Mouse (Mus musculus): ENCODE results near the gene Scd1.
A peak's percentile ranks its signal among the peaks of the same experiment; 100 is the strongest.
"Not testable (repeated sequence)": the region's sequence is repeated elsewhere in the genome, so short reads cannot be mapped to it uniquely, and the experiment has no call there.

The Scd1 gene

GRCm38 (mm10) chr19:44396742-44397141 is 10.9 kb downstream of the Scd1 start:
- no peak for DNase-seq

- peak; percentile 28 for DNase-seq
Measured at GRCm38 (mm10) chr19:44394972-44395371, 12.7 kb downstream of the Scd1 start.

- no peak for DNase-seq
Measured at GRCm38 (mm10) chr19:44393962-44394422, 13.7 kb downstream of the Scd1 start.

GRCm38 (mm10) chr19:44392339-44393009 is 15.2 kb downstream of the Scd1 start:
- no peak for DNase-seq

- DNase-seq: no peak
Measured at GRCm38 (mm10) chr19:44391856-44392255, 15.8 kb downstream of the Scd1 start.

GRCm38 (mm10) chr19:44389507-44389906 is 18.2 kb downstream of the Scd1 start:
- DNase-seq: peak; percentile 30

- DNase-seq: peak; percentile 93
Measured at GRCm38 (mm10) chr19:44388475-44389428, 18.9 kb downstream of the Scd1 start.

- DNase-seq: no peak
Measured at GRCm38 (mm10) chr19:44387746-44388474, 19.8 kb downstream of the Scd1 start.

- peak; percentile 26 for DNase-seq
Measured at GRCm38 (mm10) chr19:44387089-44387671, 20.5 kb downstream of the Scd1 start.

GRCm38 (mm10) chr19:44385887-44386498 is 21.7 kb downstream of the Scd1 start:
- DNase-seq: no peak

- DNase-seq: no peak
Measured at GRCm38 (mm10) chr19:44382682-44383321, 24.9 kb downstream of the Scd1 start.

GRCm38 (mm10) chr19:44380065-44380464 is 27.6 kb downstream of the Scd1 start:
- DNase-seq: no peak

GRCm38 (mm10) chr19:44379090-44379489 is 28.6 kb downstream of the Scd1 start:
- no peak for DNase-seq

GRCm38 (mm10) chr19:44377629-44378375 is 29.9 kb downstream of the Scd1 start:
- no peak for DNase-seq

- DNase-seq: no peak
Measured at GRCm38 (mm10) chr19:44376511-44376951, 31.1 kb downstream of the Scd1 start.

GRCm38 (mm10) chr19:44372969-44373368 is 34.7 kb downstream of the Scd1 start:
- DNase-seq: peak; percentile 92

- DNase-seq: no peak
Measured at GRCm38 (mm10) chr19:44370231-44370630, 37.4 kb downstream of the Scd1 start.

- DNase-seq: no peak
Measured at GRCm38 (mm10) chr19:44369371-44369770, 38.3 kb downstream of the Scd1 start.

GRCm38 (mm10) chr19:44367076-44367475 is 40.6 kb downstream of the Scd1 start:
- DNase-seq: not testable (repeated sequence)

- no peak for DNase-seq
Measured at GRCm38 (mm10) chr19:44365733-44366132, 41.9 kb downstream of the Scd1 start.

GRCm38 (mm10) chr19:44364029-44364428 is 43.6 kb downstream of the Scd1 start:
- DNase-seq: no peak

Data from cerebellum, adult 9-10 months (tissue).